Mouse (Mus musculus) adrenal gland, adult 18-20 months (tissue): ENCODE results near the gene Tmem131l. TPM values are rescaled to one million over a fixed set of nuclear protein-coding genes. Genes with fewer than 3 reads are reported as not detected.
"Not testable (repeated sequence)": the region's sequence is repeated elsewhere in the genome, so short reads cannot be mapped to it uniquely, and the experiment has no call there.

ENCODE experiments used
- DNase-seq, 2 experiments: peaks; one replicate each; pipeline ENCODE4 v3.0.0; 2021 to 2022; ENCODE audit warnings: low spot score in 2 of 2
- total RNA-seq, 2 experiments: library from RNA; stranded (reverse); gene quantifications; 1 replicate in 1 of 2; 2 replicates in 1 of 2; pipeline ENCODE4 v1.2.3; 2021

Tmem131l gene
- total RNA-seq, 2 experiments from 2014 or later: 14.0 to 26.4 TPM

GRCm38 (mm10) chr3:83938871-83939270, 101.1 kb downstream of the Tmem131l start:
- no peak for DNase-seq

GRCm38 (mm10) chr3:83934514-83934913, 105.5 kb downstream of the Tmem131l start:
- DNase-seq: no peak

GRCm38 (mm10) chr3:83915768-83916496, 124.0 kb downstream of the Tmem131l start:
- peak; percentile 32 to 34 for DNase-seq

GRCm38 (mm10) chr3:83915102-83915501, 124.9 kb downstream of the Tmem131l start:
- DNase-seq: no peak

- no peak for DNase-seq
Observed at GRCm38 (mm10) chr3:83910707-83911106, 129.3 kb downstream of the Tmem131l start.

- no peak for DNase-seq
Observed at GRCm38 (mm10) chr3:83906185-83906584, 133.8 kb downstream of the Tmem131l start.

GRCm38 (mm10) chr3:83905161-83905560, 134.8 kb downstream of the Tmem131l start:
- DNase-seq: no peak

GRCm38 (mm10) chr3:83904176-83904958, 135.6 kb downstream of the Tmem131l start:
- no peak for DNase-seq

GRCm38 (mm10) chr3:83902943-83903342, 137.0 kb downstream of the Tmem131l start:
- DNase-seq: no peak

- no peak for DNase-seq
Observed at GRCm38 (mm10) chr3:83902459-83902858, 137.5 kb downstream of the Tmem131l start.

GRCm38 (mm10) chr3:83900756-83901373, 139.1 kb downstream of the Tmem131l start:
- DNase-seq: no peak

- DNase-seq: peak; percentile 45 to 53
Observed at GRCm38 (mm10) chr3:83899556-83899955, 140.4 kb downstream of the Tmem131l start.

GRCm38 (mm10) chr3:83898246-83898645, 141.7 kb downstream of the Tmem131l start:
- DNase-seq: no peak

GRCm38 (mm10) chr3:83895811-83896210, 144.2 kb downstream of the Tmem131l start:
- no peak for DNase-seq

- DNase-seq: no peak
Observed at GRCm38 (mm10) chr3:83895111-83895510, 144.9 kb downstream of the Tmem131l start.

GRCm38 (mm10) chr3:83885163-83885562, 154.8 kb downstream of the Tmem131l start:
- DNase-seq: no peak

GRCm38 (mm10) chr3:83879261-83880050, 160.5 kb downstream of the Tmem131l start:
- not testable (repeated sequence) for DNase-seq

- DNase-seq: no peak
Observed at GRCm38 (mm10) chr3:83878801-83879200, 161.2 kb downstream of the Tmem131l start.

GRCm38 (mm10) chr3:83876299-83876698, 163.7 kb downstream of the Tmem131l start:
- DNase-seq: no peak

GRCm38 (mm10) chr3:83875078-83875477, 164.9 kb downstream of the Tmem131l start:
- not testable (repeated sequence) for DNase-seq

- not testable (repeated sequence) for DNase-seq
Observed at GRCm38 (mm10) chr3:83872853-83873252, 167.1 kb downstream of the Tmem131l start.
